Mouse (Mus musculus) intestine, postnatal 0 days (tissue): ENCODE measurements around the gene Gm45623. TPM values are rescaled to one million over a fixed set of nuclear protein-coding genes. Genes with fewer than 3 reads are reported as not detected.

ENCODE experiments used
- ATAC-seq: fragments of 200-750 bp; cut with Nextera tagmentation; 2 replicates; pipeline ENCODE4 v1.8.0; 2017; ENCODE audit warnings: mild to moderate bottlenecking, moderate TSS enrichment, moderate library complexity
- H3K27ac ChIP-seq: fragments of 300-500 bp; sonication (generic); 2 replicates; pipeline ENCODE4 v1.5.1; 2014; ENCODE audit warnings: mild to moderate bottlenecking, low read depth, low read length, moderate library complexity
- H3K27me3 ChIP-seq: fragments of 300-500 bp; sonication (generic); replicated peaks from 2 replicates; pipeline ENCODE4 v1.6.1; 2014; ENCODE audit warnings: low read length, mixed read lengths; ENCODE audit not compliant: control insufficient read depth, insufficient read depth
- H3K36me3 ChIP-seq: fragments of 300-500 bp; sonication (generic); 2 replicates; pipeline ENCODE4 v1.6.1; 2014; ENCODE audit warnings: mild to moderate bottlenecking, moderate library complexity; ENCODE audit not compliant: control insufficient read depth, insufficient read depth
- H3K4me1 ChIP-seq: fragments of 300-500 bp; sonication (generic); replicated peaks from 2 replicates; pipeline ENCODE4 v1.6.1; 2014; ENCODE audit warnings: antibody characterized with exemption, low read length, mixed read lengths; ENCODE audit not compliant: control insufficient read depth, insufficient read depth
- H3K4me2 ChIP-seq: fragments of 300-500 bp; sonication (generic); replicated peaks from 2 replicates; pipeline ENCODE4 v1.6.1; 2014; ENCODE audit warnings: low read depth, mild to moderate bottlenecking, moderate library complexity
- H3K4me3 ChIP-seq: fragments of 300-500 bp; sonication (generic); 2 replicates; pipeline ENCODE4 v1.5.1; 2014; ENCODE audit warnings: low read depth, low read length
- H3K9ac ChIP-seq: fragments of 300-500 bp; sonication (generic); 2 replicates; pipeline ENCODE4 v1.6.1; 2014; ENCODE audit warnings: mild to moderate bottlenecking, low read depth, low read length
- H3K9me3 ChIP-seq: fragments of 300-500 bp; sonication (generic); 2 replicates; pipeline ENCODE4 v1.6.1; 2016; ENCODE audit warnings: mixed run types; ENCODE audit not compliant: control insufficient read depth
- CTCF ChIP-seq: sonication (generic); IDR thresholded peaks from 2 replicates; pipeline ENCODE4 v1.5.1; 2016; ENCODE audit warnings: low read depth, mild to moderate bottlenecking, control low read depth, antibody characterized with exemption, moderate library complexity
- WGBS: fragments of 180-500 bp; shearing (Covaris S2); extraction: QIAGEN DNeasy Blood & Tissue Kit; methylation state at CpG from one replicate; pipeline ENCODE4 v1.1.7; 2014; 5-methylcytosine and 5-hydroxymethylcytosine counted together
- polyA plus RNA-seq: library from polyadenylated mRNA; unstranded; fragments of >200 nt; fragmentation: Nextera tagmentation; extraction: Ambion mirVana; gene quantifications from 2 replicates; pipeline ENCODE4 v1.2.1, GENCODE M21; 2015

Gm45623 gene
- polyA plus RNA-seq, 1 experiment from 2014 or later, result not detected

- 70% methylated on average over 5 of the region's 5 CpGs for WGBS
- Histone ChIP-seq H3K36me3 (no peaks in the 10 kb centered on the region), H3K4me1 (no peaks in the 10 kb centered on the region), H3K4me2 (no peak overlapping the region), H3K27me3 (no peaks in the 10 kb centered on the region), H3K27ac (no peak overlapping the region), H3K9ac (no peak overlapping the region), H3K9me3 (no peaks in the 10 kb centered on the region), H3K4me3 (no peak overlapping the region)
- no peak for ATAC-seq
- TF ChIP-seq CTCF, result peak; percentile 41
Measured at GRCm38 (mm10) chr13:56770786-56771185, 17.2 kb upstream of the Gm45623 start.

DNA sequence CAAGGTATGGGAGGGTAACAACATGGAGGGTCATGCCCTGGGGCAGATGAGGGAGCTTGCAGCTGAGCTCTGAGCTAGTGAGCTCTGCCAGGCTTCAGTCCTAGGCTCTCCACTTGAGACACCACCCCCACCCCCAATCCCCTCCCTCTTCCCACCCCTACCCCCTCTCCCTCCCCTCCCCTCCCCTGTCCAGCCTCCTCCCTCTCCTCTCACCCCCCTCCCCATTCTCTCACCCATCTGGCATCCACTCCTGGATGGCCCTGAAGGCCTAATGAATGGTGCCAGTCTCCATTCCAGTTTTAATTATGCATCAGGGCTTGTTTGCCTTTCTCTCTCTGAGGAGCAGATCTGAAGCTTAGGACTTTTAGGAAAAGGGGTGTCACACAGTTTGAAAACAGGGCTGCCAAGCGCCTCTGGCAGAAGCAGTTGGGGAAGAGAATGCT is 16.5 kb upstream of the Gm45623 start:
- H3K36me3 ChIP-seq, result no peaks in the 10 kb centered on the region
- H3K27ac ChIP-seq, result no peak overlapping the region
- H3K27me3 ChIP-seq, result no peaks in the 10 kb centered on the region
- no peak overlapping the region for H3K9ac ChIP-seq
- no peak overlapping the region for H3K4me2 ChIP-seq
- 63% methylated on average over 1 of the region's 1 CpGs for WGBS
- no peak for ATAC-seq
- no peaks in the 10 kb centered on the region for H3K9me3 ChIP-seq
- 0 out of 2 replicates have a peak, but pooled peaks cover 3% of the 10 kb centered on the region for H3K4me1 ChIP-seq
- no peak for TF ChIP-seq CTCF
- H3K4me3 ChIP-seq, result no peak overlapping the region

DNA sequence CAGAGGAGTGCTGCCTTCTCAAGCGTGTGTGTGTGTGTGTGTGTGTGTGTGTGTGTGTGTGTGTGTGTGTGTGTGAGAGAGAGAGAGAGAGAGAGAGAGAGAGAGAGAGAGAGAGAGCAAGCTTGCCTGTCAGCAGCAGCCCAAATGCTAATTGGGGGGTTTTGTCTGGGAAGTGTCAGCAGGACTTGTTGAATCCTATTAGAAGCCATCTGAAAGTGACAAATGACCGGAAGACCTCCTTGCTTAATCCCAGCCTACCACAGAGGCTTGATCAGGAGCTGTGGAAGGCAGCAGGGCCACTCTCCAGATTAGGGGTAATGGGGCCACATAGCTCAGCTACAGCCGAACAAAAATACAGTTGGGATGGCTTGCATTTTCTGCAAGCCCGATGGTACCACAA is 15.8 kb upstream of the Gm45623 start:
- H3K9me3 ChIP-seq, result no peaks in the 10 kb centered on the region
- TF ChIP-seq CTCF, result no peak
- no peak for ATAC-seq
- H3K4me1 ChIP-seq, result 0 out of 2 replicates have a peak, but pooled peaks cover 4% of the 10 kb centered on the region
- H3K27ac ChIP-seq, result no peak overlapping the region
- WGBS, result 54% methylated on average over 4 of the region's 4 CpGs
- H3K4me3 ChIP-seq, result no peak overlapping the region
- no peak overlapping the region for H3K9ac ChIP-seq
- no peaks in the 10 kb centered on the region for H3K27me3 ChIP-seq
- H3K36me3 ChIP-seq, result no peaks in the 10 kb centered on the region
- H3K4me2 ChIP-seq, result no peak overlapping the region

GRCm38 (mm10) chr13:56766211-56766610 is 12.6 kb upstream of the Gm45623 start:
- ATAC-seq, result no peak
- Histone ChIP-seq H3K27ac (no peak overlapping the region), H3K27me3 (no peaks in the 10 kb centered on the region), H3K4me2 (no peak overlapping the region), H3K4me1 (0 out of 2 replicates have a peak, but pooled peaks cover 4% of the 10 kb centered on the region), H3K36me3 (no peaks in the 10 kb centered on the region), H3K4me3 (no peak overlapping the region), H3K9ac (no peak overlapping the region), H3K9me3 (no peaks in the 10 kb centered on the region)
- no peak for TF ChIP-seq CTCF
- WGBS, result 50% methylated on average over 5 of the region's 5 CpGs

DNA sequence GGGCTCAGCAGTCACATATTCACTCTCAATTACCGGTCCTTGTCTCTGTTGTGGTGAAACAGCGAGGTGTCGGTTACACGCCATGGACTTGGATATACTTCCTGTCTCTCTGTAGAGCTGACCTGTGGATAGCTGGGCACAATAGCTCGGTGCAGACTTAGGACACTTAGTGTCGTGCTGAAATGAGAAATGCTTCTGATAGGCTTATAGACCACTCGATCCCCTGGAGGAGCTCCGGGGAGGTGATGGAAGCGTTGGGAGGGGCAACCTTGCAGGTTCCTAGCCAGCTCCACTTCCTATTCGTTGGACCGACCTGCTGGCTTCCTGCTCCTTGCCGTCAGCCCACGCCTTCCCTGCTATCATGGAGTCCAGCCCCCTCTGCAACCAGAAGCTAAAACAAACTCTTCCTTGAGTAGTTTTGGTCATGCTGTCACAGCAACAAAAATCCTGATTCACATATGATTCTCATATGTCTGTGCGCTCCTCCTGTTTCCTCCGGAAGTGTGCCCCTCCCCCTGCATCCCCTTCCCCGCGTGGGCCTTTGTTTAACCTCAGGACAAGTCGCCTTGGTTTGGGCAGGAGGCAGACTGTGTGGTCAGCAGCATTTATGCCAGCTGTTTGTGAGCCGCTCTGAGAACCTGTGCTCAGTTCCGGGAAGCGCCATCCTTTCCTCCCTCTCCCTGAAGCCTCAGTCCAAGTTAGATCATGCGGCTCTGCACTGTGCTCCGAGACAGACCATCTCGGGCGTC is 11.8 kb upstream of the Gm45623 start:
- H3K27ac ChIP-seq, result no peak overlapping the region
- 0 out of 2 replicates have a peak, but pooled peaks cover 4% of the 10 kb centered on the region for H3K4me1 ChIP-seq
- WGBS, result 45% methylated on average over 25 of the region's 25 CpGs
- H3K4me2 ChIP-seq, result peak overlapping the region; percentile 55
- no peaks in the 10 kb centered on the region for H3K36me3 ChIP-seq
- no peak for ATAC-seq
- no peak for TF ChIP-seq CTCF
- no peaks in the 10 kb centered on the region for H3K27me3 ChIP-seq
- no peak overlapping the region for H3K9ac ChIP-seq
- no peak overlapping the region for H3K4me3 ChIP-seq
- H3K9me3 ChIP-seq, result no peaks in the 10 kb centered on the region

DNA sequence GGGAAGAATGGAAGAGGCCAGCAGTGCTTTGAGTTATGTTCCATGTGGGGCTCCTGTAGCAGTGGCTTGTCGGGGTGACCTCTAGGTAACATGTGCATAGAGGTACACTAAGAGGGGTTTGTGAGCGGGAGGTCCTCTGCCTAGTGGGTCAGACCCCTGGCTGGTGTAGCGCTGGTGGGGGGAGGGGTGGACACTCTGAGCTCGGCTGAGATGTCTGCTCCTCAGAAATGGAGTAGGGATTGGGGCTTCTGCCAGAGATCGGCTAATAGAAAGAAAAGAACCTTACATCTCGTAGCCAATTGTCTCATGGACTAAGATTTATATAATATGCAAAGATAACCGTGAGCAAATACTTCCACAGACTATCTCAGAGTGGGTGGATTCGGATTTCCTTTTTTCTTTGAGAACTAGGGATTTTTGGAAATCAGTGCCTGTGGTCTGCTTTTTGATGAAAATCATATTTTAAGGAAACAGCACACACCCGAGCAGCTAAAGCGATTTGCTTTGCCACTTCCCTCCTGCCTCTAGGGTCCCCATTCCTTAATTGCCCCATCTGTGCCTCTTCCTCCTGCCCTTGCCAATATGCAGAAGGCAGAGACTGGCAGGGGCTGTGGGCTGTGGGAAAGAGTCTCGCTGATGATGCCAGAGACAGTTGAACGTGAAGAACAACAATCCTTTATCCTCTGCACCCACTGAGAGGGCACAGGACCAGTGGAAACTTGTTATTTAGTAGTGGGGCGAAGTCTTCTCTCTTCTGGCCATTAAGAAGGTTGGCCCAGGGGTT is 9.0 kb upstream of the Gm45623 start:
- Histone ChIP-seq H3K4me3 (no peak overlapping the region), H3K4me2 (no peak overlapping the region), H3K9ac (no peak overlapping the region), H3K4me1 (0 out of 2 replicates have a peak, but pooled peaks cover 4% of the 10 kb centered on the region), H3K27ac (no peak overlapping the region), H3K36me3 (no peaks in the 10 kb centered on the region), H3K27me3 (no peaks in the 10 kb centered on the region), H3K9me3 (no peaks in the 10 kb centered on the region)
- ATAC-seq, result no peak
- TF ChIP-seq CTCF, result no peak
- 44% methylated on average over 13 of the region's 13 CpGs for WGBS
